Mouse (Mus musculus) kidney, postnatal 36 days (tissue): ENCODE data around the gene Macrod1.

ENCODE experiments used
- DNase-seq, 2 experiments: peaks; one replicate each; pipeline ENCODE4 v3.0.0; 2021 to 2022; ENCODE audit warnings: mixed read lengths in 2 of 2

Macrod1 gene

DNA sequence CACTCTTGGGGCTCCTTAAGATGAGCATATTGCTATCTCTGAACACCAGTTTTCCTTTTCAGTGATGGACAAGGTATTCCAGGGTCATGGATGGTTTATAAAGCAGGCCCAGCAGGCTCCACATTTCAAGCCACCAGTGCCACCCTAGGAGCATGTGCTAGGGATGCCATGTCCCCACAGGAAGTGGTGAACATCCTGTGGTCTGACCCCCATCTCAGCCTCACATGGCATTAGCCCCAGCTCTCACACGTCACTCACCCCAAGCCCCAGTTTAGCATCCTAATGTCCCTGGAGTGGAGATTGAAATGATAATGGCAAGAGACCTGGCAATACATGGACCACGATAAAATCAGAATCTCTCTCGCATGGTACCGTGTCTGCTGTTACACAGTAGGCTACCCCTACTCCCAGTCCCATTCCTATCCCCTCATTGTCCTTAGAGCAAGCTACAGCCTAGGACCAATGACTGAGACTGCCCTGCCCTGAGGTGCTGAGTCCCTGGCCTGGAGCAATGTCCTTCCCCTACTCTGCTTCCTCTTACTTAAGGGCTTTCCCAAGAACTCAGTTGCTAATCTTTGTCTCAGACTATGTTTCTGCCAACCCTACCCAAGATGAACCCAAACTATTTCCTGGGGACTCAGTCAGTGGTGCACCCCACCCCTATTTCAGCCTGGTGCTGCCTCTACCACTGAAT is 59.6 kb downstream of the Macrod1 start:
- no peak for DNase-seq

DNA sequence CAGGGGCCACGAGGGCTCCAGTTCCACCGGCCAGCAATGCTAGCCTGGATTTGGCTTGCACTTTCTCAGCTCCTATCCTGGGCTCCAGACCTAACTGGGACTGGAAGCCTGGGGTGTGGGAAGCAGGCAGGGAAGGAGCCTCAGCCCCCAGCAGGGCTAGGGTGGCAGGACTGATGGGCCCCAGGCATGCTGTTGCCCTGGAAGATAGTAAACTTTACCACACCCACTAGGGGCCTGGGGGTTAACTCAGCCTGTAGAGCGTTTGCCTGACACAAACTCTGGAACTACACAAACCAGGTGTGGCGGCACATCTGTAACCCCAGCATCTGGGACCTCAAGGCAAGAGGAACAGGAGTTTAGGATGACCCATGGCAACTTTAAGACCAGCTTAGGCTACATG is 60.5 kb downstream of the Macrod1 start:
- DNase-seq: no peak

DNA sequence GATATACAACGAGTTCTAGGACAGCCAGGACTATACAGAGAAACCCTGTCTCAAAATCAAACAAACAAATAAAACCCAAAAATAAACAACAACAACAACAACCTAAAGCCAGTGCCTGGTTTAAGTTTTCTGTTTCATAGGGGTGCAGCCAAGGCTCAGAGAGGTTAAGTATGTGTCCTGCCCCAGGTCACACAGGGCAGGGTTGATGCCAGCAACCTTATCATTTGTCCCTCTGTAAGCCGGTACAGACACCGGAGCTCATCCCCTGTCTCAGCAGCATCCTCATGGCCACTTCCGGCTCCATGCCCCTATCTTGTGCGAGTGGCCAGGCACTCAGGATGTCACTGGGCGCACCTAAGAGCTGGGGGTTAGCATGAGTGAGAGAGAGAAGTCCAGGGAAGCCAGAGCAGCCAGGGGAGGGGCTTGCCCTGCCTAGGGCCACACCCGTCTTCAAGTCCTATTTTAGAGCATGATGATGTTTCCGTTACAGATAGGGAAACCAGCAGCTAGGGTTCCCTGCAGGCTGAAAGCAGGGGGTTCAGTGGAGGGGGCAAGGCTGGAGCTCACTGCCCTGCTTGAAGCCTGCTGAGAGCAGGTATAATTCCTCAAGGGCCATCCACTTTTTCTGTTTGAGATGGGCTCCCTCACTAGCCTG is 61.2 kb downstream of the Macrod1 start:
- no peak for DNase-seq

DNA sequence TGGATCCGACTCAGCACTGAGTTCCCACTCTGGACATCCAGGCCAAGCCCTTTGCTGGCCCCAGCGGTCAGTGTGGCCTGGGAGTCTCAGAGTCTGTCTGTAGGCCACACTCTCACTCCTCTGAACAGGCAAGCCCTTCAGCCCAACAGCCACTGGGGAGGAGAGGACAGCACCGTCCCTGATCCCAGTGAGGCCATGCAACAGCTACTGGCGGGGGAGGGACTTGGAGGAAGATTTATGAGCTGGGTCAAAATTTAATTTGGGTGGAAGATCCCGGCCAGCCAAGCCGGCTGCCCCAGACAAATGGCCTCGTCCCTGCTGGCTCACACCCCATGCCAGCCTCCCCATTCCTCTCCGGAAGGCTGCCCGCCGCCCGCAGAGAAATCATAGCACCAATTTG is 64.6 kb downstream of the Macrod1 start:
- DNase-seq: peak; percentile 64 to 72

DNA sequence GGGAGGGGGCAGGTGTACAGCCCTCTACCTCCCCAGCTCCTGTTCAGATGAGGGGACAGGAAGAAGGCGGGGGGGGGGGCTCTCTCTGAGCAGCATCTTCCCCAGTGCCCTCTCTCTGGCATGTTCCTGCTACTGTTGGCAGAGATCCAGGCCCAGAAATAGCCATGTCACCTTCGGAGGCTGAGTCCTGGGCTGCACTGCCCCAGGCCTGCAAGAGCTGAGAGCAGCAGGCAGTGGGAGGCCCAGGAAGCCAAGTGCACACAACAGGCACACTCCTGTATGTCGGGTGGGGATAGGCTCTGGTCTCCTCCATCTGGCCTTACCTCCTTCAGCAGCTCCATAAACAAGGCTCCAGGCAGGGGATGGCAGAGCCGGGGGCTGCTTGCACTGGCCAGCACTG is 65.7 kb downstream of the Macrod1 start:
- DNase-seq: peak; percentile 53 to 56

DNA sequence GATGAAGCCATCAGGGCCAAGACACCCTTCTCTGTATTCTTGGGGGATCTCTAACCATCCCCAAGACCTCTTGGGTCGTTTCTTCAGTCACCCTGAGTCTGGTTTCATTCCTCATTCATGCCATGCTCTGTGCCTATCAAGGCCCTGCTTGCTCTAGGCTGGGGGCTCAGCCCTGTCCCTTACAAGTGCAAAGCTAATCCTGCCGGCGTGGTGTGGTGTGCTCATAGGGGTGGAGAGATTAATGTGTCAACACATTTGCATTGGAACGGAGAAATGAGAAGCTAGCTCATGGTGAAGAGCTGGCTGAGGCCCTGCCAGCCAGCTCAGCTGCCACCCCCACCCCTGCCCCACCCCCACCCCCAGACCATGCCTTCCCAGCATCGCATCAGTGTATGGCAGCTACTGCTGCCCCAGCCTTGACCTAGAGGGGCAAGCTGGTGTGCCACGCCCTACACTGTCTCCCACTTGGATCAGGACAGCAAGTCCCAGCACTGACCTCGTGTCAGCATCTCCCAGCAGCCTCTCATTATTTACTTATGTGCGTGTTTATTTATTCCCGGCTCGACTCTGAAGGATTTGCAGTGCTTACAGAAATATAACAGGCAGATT is 66.2 kb downstream of the Macrod1 start:
- DNase-seq: no peak

DNA sequence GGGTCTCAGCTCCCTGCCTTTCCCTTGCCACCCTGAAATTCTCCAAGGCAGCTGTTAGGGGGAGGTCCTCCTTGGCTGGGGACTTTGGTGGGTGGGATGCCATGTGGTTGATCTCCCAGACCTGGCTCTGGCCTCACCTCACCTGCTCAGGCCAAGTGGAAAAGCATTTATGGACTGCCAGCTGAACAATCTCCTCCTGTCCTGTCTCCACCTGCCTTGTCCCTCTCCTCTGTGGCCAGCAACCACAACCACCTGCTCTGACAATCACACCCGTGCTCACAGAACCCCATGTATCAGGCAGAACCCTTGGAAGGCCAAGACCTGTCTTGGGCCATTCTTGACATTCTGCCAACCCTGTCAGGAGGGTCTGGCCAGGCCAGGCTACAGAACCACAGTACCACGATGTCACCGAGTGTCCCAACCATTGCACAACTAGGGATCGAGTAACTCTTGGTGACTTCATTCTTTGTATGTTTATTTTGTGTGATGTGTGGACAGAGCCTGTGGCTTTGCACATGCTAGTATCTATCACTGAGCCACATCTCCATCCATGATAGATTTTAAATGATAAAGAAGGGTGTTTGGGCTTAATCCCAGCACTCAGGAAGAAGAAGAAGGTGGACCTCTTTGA is 69.0 kb downstream of the Macrod1 start:
- DNase-seq: no peak

DNA sequence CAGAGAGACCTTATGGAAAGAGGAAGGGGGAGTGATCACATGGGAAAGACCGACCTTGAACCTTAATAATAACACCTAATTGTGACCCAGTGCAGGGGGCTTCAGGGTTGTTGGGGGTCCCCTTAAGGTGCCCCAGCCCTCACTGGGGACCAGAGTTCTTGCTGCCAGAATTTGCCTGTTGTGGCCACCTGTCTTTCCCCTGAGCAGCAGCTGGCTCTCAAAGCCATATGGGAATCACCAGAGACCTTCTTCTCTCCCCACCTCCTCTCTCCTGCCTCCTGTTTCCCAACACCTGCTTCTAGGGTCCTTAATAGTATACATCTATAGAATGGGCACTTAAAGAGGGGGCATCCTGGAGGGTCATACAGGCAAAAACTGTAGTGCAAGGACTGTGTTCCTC is 69.6 kb downstream of the Macrod1 start:
- no peak for DNase-seq

DNA sequence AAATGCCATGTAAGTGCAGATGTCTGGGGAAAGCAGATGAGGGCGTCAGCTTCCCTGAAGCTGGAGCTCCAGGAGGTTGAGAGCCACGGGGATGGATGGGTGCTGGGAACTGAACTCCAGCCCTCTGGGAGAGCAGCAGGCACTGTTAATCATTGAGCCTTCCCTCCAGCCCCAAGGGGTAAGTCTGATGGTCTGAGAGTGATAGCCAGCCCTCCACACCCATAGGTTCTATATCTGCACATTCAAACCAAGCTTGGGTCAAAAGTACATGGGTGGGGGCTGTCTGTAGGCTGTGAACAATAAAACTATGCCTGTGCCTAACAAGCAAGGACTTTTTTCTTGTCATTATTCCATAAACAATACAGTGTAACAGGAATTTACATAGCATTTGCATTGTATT is 70.3 kb downstream of the Macrod1 start:
- no peak for DNase-seq

DNA sequence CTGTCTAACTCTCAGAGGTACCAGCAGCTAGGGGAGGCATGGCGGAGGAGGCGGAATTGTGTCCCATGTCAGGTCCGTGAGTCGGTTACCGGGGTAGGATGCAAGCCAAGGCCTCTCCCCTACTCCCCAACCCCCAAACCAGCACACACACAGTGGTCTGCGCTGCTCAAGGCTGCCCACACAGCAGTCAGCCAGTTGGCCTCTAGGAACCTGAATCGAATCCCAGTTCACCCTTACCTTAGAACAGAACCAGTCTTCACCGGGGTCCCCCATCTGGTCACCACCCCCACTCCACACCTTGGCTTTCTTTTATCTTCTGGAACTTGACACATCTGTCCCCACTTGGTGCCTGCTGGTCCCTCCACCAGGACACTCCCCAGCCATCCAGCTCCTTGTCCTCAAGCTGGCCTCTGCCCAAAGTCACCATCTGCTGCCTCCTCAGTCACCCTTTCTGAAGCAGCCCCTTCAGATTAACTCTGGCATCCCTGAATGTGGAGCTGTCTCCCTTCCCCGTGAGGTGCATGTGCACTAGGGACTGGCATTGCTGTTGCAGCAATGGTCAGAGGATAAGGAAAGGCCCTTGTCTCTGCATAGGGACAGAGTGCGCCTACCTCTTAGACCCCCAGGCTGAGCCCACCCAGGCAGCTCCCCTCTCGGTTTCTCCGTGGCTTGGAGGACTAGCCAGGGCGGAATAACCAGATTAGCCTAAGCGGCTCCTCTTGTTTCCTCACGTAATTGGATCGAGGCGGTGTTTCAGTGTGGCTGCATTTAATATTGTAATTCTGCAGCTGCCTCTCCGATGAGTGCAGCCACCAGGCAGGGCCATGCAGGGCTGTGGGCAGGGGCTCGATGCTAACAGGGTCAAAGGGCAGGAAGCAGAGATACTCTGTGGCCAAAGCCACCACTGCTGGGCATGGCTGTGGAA is 72.2 kb downstream of the Macrod1 start:
- DNase-seq: no peak

DNA sequence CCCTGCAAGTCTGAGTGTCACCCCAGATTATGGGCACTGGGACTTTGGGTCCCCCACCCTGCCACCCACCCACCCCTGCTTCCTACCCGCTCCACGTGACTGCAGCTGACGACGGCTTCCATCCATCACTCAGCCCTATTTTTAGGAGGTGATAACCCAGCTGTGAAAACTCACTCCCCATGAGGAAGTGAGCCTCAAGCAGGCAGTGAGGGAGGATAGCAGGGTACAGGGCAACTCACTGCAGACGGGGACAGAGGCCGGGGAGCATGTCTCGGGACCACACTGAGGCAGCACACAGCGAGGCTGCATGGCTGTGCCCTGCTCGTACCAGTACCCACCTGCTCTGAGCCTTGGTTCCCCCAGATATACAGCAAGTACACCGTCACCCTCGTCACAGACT is 73.7 kb downstream of the Macrod1 start:
- no peak for DNase-seq

DNA sequence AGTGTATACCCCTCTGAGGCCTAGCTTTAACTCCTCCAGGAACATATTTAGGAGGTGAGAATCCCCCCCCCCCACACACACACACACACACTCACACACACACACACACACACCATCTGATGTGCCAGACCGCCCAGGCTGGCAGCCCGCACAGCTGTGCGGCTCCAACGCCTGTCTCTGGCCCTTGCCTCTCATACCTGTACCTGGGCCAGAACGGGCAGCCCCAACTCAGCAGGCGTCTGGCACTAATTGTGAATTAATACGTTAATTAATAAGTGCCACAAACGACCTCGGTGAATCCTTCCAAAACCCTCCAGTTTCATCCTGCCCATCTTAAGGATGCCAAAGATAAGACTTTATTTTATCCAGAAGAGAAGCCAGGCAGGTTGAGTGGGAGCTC is 76.8 kb downstream of the Macrod1 start:
- DNase-seq: no peak

DNA sequence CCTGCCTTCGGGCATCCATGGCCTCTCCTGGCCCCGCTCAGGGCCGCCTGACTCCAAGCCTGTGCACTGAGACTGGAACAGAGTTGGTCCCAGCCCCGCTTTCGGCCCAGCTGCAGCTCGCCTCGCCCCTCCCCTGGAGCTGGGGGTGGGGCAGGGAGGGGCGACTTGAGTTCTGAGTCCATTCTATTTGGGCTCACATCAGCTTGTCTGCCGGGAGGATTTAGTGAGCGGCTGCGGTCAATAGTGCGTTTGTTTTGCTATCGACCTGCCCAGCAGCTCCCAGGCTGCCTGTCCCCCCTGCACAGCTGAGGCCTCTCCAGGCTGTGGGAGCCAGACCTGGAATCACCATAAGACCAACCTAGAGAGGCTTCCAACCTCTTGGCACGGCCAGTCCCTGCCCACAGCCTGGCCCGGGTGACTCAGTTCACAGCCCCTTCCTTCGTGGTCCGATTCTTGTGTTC is 78.1 kb downstream of the Macrod1 start:
- peak; percentile 69 to 70 for DNase-seq

DNA sequence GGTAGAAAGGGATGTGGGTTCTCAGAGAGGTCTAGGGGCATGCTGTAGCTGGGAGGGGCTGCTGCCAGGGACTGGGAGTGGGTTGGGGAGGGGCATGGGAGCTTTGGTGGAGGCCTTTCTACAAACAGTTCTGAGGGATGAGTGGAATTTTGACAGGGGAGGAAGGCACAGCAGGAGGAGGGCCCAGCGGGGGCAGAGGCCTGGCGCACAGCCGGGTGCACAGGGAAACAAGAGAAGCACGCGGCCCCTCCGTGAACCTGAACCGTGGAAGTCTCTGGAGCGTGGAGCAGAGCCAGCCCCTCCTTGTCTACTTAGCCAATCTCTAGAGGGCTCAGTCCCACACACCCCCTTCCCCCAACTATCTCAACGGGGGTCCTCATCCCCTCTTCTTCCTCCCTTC is 78.9 kb downstream of the Macrod1 start:
- peak; percentile 86 to 91 for DNase-seq

DNA sequence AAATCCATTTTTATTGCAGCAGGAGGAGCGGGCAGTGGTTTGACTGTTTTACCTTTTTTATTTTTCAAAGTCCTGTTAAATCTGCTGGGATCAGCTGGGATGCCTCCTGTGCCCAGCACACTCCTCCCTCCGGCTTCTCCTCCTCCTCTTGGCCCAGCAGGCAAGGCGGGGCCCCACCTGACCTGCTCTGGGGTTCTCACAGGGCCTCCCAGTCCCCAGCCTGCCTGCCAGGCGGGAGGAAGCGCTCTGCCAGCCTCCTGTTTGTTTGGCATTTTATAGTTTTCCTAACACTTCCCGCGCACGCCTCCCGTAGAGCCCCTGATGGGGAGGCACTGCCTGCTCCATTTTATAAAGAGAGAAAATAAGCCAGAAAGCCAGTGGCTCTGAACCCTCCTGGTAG is 79.4 kb downstream of the Macrod1 start:
- DNase-seq: peak; percentile 81 to 86

DNA sequence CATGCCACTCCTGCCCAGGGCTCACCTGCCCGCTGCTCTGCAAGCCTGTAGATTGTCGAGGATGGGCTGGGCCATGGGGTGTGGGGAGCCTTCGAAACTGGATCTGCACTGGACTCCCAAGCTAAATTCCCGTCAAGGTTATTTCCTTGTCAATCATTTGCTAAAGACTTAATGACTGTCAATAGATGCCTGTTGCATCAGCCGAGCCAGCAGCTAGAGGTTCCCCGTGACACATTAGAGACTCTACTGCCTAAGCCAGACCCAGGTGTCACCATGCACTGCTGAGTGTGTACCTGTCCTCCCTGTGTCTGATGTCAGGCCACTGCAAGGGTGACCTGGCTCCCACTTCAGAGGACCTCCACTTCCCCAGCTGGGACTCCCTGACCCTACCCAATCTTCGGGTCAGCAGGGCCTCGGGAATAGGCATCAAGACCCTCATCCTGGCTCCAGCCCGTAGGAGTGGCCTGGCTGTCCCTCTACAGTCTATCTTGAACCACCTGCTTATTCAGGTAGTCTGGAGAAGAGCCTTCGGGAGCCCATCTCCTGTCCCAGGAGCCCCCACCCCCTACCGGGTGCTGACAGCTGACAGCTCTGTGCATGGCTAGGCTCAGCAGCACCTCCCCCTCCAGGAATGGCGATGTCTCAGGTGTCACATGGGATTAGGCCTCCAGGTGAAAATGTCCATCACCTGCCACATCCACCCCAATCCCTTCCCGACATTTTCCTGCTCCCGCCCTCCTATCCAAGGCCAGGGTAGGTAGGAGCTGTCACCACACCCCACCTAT is 80.3 kb downstream of the Macrod1 start:
- DNase-seq: peak; percentile 69 to 88

DNA sequence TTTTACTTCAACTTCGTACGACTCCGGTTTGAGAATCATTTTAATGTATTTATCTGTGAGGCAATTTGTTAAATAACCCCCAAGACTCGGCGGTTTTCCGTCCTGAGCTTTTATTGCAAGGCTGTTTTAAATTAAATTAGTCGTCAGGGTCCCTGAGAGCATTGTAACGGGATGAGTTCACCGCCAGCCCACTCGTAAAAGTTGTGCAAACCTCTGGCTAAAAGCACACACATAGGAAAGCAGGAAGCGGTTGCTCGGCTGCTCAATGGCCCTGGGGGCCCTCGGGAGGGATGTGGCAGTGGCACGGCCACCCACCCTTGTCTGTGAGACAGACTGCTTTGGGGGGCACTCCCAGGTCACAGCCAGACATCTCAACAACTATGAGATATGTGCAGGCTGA is 81.7 kb downstream of the Macrod1 start:
- DNase-seq: no peak

DNA sequence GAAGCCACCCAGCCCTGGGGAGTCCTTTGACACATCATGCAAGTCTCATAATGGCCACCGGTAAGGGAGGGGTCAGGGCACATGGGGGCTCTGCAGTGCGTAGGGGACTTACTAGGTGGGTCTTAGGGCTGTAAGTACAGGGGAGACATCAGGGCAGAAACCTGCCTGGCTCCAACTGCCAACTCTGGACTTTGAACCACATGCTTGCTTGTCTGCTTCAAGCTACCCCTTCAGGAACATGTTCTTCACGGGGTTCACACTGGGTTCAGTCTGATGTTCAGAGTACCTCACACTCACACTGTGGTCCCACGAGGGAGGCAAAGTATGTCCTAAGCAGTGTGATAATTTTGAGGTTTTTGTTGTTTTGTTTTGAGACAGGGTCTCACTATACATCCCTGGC is 82.7 kb downstream of the Macrod1 start:
- DNase-seq: peak; percentile 57 to 67

DNA sequence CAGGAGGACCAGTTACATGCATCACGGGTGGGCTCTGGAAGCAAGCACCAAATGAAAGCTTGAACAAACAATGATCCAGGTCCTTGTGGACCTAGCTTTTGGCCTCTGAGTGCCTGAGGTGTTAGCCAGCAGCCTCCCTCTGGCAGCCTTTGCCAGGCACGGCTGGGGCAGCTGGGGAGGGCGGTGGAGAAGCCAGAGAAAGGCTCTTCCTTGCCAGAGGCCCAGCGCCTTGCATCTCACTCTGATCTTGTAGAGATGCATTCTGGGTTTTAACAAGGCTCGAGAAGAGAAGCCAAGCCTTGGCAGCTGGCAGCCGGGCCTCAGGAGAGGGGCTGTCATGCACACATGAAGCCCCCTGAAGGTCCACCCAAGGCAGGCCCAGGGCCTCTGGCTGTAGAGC is 83.8 kb downstream of the Macrod1 start:
- DNase-seq: no peak

DNA sequence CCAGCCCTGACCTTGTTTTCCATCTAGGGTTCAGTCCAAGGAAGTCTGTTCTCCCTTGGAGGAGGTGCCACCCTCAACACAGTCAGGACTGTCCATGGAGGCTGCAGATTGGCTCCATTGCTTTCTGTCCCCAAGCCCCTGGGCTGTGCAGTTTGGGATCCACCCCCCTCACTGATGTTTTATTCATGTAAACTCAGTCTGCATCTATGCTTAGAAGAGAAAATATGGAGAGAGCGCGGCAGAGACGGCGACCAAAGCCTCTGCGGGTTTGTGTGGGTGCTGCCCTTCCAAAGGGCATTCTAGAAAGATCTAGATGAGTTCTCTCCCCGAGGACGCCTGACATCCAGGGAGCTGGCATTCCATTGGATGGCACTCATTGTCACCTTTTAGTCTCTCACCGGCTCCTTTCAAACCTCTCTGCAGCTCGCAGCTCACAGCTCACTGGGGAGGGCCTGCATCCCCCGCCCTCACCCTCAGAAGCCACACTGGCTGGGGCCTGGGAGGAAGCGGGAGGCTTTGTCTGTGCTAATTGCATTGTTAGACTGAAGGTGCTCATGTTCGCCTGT is 84.3 kb downstream of the Macrod1 start:
- peak; percentile 48 to 64 for DNase-seq

DNA sequence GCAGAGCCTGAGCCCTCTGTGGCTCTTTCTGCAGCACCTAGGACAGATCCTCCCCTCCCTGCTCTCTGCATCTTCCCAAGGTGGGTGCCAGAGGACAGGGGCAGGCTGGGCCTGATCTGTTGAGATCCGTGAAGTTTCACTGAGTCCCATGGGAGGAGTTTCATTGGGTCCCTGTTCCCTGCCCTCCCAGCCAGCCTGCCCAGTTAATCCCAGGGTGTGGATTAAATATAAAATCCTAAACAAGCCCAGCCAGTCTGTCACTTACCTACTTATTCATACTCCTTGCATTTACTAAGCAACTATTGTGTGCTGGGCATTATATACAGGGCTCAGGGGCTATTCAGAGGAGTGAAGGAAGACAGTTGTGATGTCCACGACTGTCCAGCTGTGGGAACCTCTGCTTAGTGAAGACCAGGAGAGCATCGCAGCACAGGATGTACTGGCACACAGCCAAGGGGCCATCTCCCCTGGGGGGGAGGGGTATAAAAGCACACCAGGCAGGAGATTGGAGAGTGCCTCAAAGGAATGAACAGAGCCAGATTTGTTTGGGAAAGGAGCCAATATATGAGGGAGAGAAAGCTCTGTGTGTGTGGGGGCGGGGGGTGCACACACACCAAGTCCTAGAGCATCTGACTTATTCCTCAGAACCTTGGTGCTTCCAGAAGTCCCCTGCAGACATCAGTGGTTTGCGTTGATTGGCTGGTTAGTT is 85.8 kb downstream of the Macrod1 start:
- DNase-seq: peak in 1 of 2 experiments; percentile 42
